Comparison of ENCODE assay signal across 31 mouse cellular contexts in the genomic region with DNA sequence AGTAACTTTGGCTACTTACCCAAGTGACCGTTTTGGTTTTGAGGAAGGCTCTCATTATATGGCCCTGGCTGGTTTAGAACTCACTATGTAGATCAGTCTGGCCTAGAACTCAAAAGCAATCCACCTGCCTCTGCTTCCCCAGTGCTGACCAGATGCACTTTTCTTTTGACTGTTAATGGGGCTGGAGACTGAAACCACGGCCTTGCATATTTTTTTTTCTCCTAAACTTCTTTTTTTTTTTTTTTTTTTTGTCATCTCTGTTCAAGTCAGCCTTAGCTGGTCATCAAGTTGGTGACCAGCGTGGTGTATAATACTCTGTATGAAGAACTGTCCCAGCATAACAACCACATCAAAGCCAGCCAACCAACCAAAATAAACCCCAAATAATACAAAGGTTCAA.
"Had no signal": no experiment of that assay in that cellular context is flagged by ENCODE, and none has a peak within 500 bp of the region (broad histone marks: within the 10 kb centered on the region; RNA-seq: fewer than 3 reads in every experiment).

No protein-coding gene starts in this region.

- H3K27ac ChIP-seq: heart, embryonic 13.5 days; heart, embryonic 15.5 days; hindbrain, embryonic 10.5 days; hindbrain, embryonic 12.5 days; hindbrain, embryonic 13.5 days; hindbrain, embryonic 14.5 days; hindbrain, embryonic 15.5 days; hindbrain, postnatal 0 days; intestine, embryonic 15.5 days; kidney, embryonic 15.5 days; kidney, postnatal 0 days; layer of hippocampus, adult 2 months; left cerebral cortex, adult 2 months had no signal

- H3K4me2 ChIP-seq: heart, embryonic 11.5 days; heart, embryonic 12.5 days; heart, embryonic 13.5 days; heart, embryonic 15.5 days; hindbrain, embryonic 12.5 days; hindbrain, embryonic 13.5 days; hindbrain, embryonic 14.5 days; hindbrain, embryonic 15.5 days; intestine, embryonic 15.5 days; kidney, embryonic 15.5 days had no signal

- H3K4me1 ChIP-seq: heart, embryonic 12.5 days; heart, embryonic 13.5 days; heart, embryonic 15.5 days; hindbrain, embryonic 13.5 days; hindbrain, embryonic 15.5 days; intestine, embryonic 15.5 days; kidney, embryonic 15.5 days had no signal

- H3K27me3 ChIP-seq: heart, embryonic 12.5 days; heart, embryonic 13.5 days; heart, embryonic 15.5 days; hindbrain, embryonic 12.5 days; hindbrain, embryonic 13.5 days; hindbrain, embryonic 15.5 days; intestine, embryonic 15.5 days; kidney, embryonic 15.5 days had no signal

- H3K4me3 ChIP-seq: heart, embryonic 12.5 days; heart, embryonic 13.5 days; heart, embryonic 15.5 days; hindbrain, embryonic 10.5 days; hindbrain, embryonic 12.5 days; hindbrain, embryonic 13.5 days; hindbrain, embryonic 15.5 days; intestine, embryonic 15.5 days; kidney, embryonic 15.5 days; layer of hippocampus, adult 2 months; left cerebral cortex, adult 2 months had no signal

- H3K9ac ChIP-seq: heart, embryonic 12.5 days; heart, embryonic 13.5 days; heart, embryonic 15.5 days; hindbrain, embryonic 12.5 days; hindbrain, embryonic 13.5 days; hindbrain, embryonic 14.5 days; hindbrain, embryonic 15.5 days; intestine, embryonic 15.5 days; kidney, embryonic 15.5 days had no signal

- H3K36me3 ChIP-seq: heart, embryonic 12.5 days; heart, embryonic 13.5 days; heart, embryonic 15.5 days; hindbrain, embryonic 10.5 days; hindbrain, embryonic 12.5 days; hindbrain, embryonic 13.5 days; hindbrain, embryonic 15.5 days; intestine, embryonic 15.5 days; kidney, embryonic 15.5 days had no signal

- H3K9me3 ChIP-seq: heart, embryonic 12.5 days; heart, embryonic 13.5 days; heart, embryonic 15.5 days; hindbrain, embryonic 10.5 days; hindbrain, embryonic 12.5 days; hindbrain, embryonic 13.5 days; hindbrain, embryonic 15.5 days; intestine, embryonic 15.5 days; kidney, embryonic 15.5 days had no signal

- DNase-seq: heart, postnatal 10 days; heart, postnatal 14 days; heart, postnatal 36 days; heart, postnatal 4 days; kidney, adult 11 months; kidney, adult 18-20 months; kidney, adult 2 months; kidney, adult 8-10 months; kidney, adult 9 months; kidney, postnatal 10 days; kidney, postnatal 14 days; kidney, postnatal 25 days; kidney, postnatal 36 days; kidney, postnatal 4 days; layer of hippocampus, adult 9-11 months; layer of hippocampus, postnatal 36 days had no signal
